Mouse (Mus musculus) testis, postnatal 14 days (tissue): ENCODE results near the gene Cstf1.
A peak's percentile ranks its signal among the peaks of the same experiment; 100 is the strongest.

ENCODE experiments used
- DNase-seq: peaks from one replicate; pipeline ENCODE4 v3.0.0; 2021; ENCODE audit warnings: low spot score

Cstf1 gene

GRCm38 (mm10) chr2:172416876-172417275 is 46.4 kb downstream of the Cstf1 start:
- no peak for DNase-seq

- no peak for DNase-seq
Observed at GRCm38 (mm10) chr2:172418208-172418607, 47.7 kb downstream of the Cstf1 start.

GRCm38 (mm10) chr2:172430609-172431008 is 60.1 kb downstream of the Cstf1 start:
- DNase-seq: peak; percentile 73
